Mouse (Mus musculus): Measurements from ENCODE around the gene Olfr224.

DNA sequence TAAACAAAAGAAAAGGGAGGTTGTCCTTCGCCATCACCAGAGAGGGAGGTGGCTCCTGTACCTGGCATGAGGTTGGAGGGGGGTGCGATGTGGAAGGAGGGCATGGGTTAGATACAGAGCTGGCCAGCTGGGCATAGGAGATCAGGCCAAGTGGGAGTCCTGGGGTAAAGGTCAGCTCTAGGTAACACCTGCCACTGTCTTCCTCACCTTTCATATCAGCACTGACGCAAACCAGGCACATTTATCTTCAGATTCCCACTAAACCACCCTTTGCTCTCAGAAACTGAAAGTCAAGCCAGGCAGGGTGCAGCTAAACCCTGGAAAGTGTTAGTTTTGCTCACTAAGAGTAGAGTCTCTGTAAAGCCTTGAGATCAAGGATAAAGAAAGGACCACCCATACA is 48.0 kb upstream of the Olfr224 start:
- TF ChIP-seq CTCF (IDR thresholded peaks at IDR 0.05; ENCODE audit: borderline replicate concordance, insufficient read depth, low read depth, low read length) (no peak), POLR2A (IDR thresholded peaks at IDR 0.05; ENCODE audit: borderline replicate concordance, insufficient read depth, low read length) (no peak)
